20 mouse cellular contexts compared by ENCODE assay signal in the genomic region with DNA sequence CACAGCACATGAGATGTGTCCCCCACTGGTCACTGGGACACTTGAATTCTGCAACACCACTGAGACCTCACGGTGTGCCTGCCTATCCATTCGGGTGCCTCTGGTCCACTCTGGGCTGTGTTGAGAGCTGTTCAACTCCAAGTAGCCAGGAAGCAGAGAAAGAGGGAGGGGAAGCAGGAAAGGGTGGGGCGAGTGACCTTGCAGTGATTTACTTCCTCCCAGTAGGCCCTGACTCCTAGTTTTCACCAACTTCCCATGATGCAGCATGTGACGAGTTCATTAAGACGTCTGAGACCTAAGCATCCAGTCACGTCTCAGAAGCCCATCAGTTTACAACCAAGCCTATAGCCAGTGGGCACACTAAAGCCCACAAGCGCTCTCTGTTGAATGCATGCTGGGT.
DNase-seq lines count a peak whose midpoint lies in the region; ATAC-seq lines count a peak whose summit lies in the region.
"Had no signal": no experiment of that assay in that cellular context is flagged by ENCODE, and none has a peak within 500 bp of the region (broad histone marks: within the 10 kb centered on the region; RNA-seq: fewer than 3 reads in every experiment).

No protein-coding gene starts in this region.

- no peak overlapping the region for H3K9ac ChIP-seq in neural tube, embryonic 13.5 days
- H3K9ac ChIP-seq in neural tube, embryonic 15.5 days (replicated peaks) = no peak overlapping the region
- H3K9ac ChIP-seq: embryonic facial prominence, embryonic 12.5 days; embryonic facial prominence, embryonic 15.5 days; forebrain, embryonic 12.5 days; forebrain, embryonic 15.5 days; hindbrain, embryonic 12.5 days; hindbrain, embryonic 15.5 days had no signal

- H3K9me3 ChIP-seq in neural tube, embryonic 13.5 days = no peaks in the 10 kb centered on the region
- no peaks in the 10 kb centered on the region for H3K9me3 ChIP-seq in neural tube, embryonic 15.5 days (replicated peaks)
- H3K9me3 ChIP-seq in limb, embryonic 10.5 days (replicated peaks) = no peaks in the 10 kb centered on the region
- H3K9me3 ChIP-seq in forebrain, embryonic 10.5 days = 0 out of 2 replicates have a peak, but pooled peaks cover 7% of the 10 kb centered on the region
- H3K9me3 ChIP-seq: embryonic facial prominence, embryonic 12.5 days; embryonic facial prominence, embryonic 15.5 days; forebrain, embryonic 12.5 days; forebrain, embryonic 15.5 days; hindbrain, embryonic 12.5 days; hindbrain, embryonic 15.5 days had no signal

- WGBS in neural tube, embryonic 13.5 days = 85% methylated on average over 7 of the region's 7 CpGs
- WGBS in neural tube, embryonic 15.5 days = 80% methylated on average over 7 of the region's 7 CpGs
- 82% methylated on average over 7 of the region's 7 CpGs for WGBS in limb, embryonic 10.5 days
- WGBS in forebrain, embryonic 10.5 days = 95% methylated on average over 7 of the region's 7 CpGs

- DNase-seq in heart, adult 11 months = peak; percentile 87
- DNase-seq in heart, adult 18-20 months = no peak
- DNase-seq in limb, embryonic 10.5 days (ENCODE audit: low spot score) = no peak
- DNase-seq in forebrain, embryonic 10.5 days (ENCODE audit: extremely low spot score, low spot score) = no peak
- DNase-seq in lung, postnatal 10 days = no peak
- DNase-seq: adrenal gland, postnatal 10 days; adrenal gland, postnatal 36 days; B cell, adult 2 months; cerebellum, adult 9-11 months; gastrocnemius, postnatal 25 days had no signal

- peaks cover 10% of the 10 kb centered on the region for H3K36me3 ChIP-seq in neural tube, embryonic 13.5 days
- H3K36me3 ChIP-seq in neural tube, embryonic 15.5 days = no peaks in the 10 kb centered on the region
- H3K36me3 ChIP-seq in limb, embryonic 10.5 days = peaks cover 16% of the 10 kb centered on the region
- H3K36me3 ChIP-seq in forebrain, embryonic 10.5 days (replicated peaks) = peaks cover 29% of the 10 kb centered on the region
- H3K36me3 ChIP-seq: embryonic facial prominence, embryonic 12.5 days; embryonic facial prominence, embryonic 15.5 days; forebrain, embryonic 15.5 days; hindbrain, embryonic 15.5 days had no signal

- H3K4me2 ChIP-seq in neural tube, embryonic 13.5 days = no peak overlapping the region
- no peak overlapping the region for H3K4me2 ChIP-seq in neural tube, embryonic 15.5 days
- H3K4me2 ChIP-seq: embryonic facial prominence, embryonic 12.5 days; embryonic facial prominence, embryonic 15.5 days; forebrain, embryonic 12.5 days; forebrain, embryonic 15.5 days; heart, embryonic 11.5 days; hindbrain, embryonic 12.5 days; hindbrain, embryonic 15.5 days had no signal

- 0 out of 2 replicates have a peak, but pooled peaks cover 4% of the 10 kb centered on the region for H3K4me1 ChIP-seq in neural tube, embryonic 13.5 days (replicated peaks)
- no peaks in the 10 kb centered on the region for H3K4me1 ChIP-seq in neural tube, embryonic 15.5 days
- peaks cover 20% of the 10 kb centered on the region for H3K4me1 ChIP-seq in limb, embryonic 10.5 days
- peaks cover 15% of the 10 kb centered on the region for H3K4me1 ChIP-seq in forebrain, embryonic 10.5 days
- H3K4me1 ChIP-seq: forebrain, embryonic 12.5 days; forebrain, embryonic 15.5 days; hindbrain, embryonic 12.5 days; hindbrain, embryonic 15.5 days had no signal

- H3K4me3 ChIP-seq in neural tube, embryonic 13.5 days = no peak overlapping the region
- no peak overlapping the region for H3K4me3 ChIP-seq in neural tube, embryonic 15.5 days (replicated peaks)
- H3K4me3 ChIP-seq in limb, embryonic 10.5 days = no peak overlapping the region
- H3K4me3 ChIP-seq in forebrain, embryonic 10.5 days = no peak overlapping the region
- H3K4me3 ChIP-seq: embryonic facial prominence, embryonic 12.5 days; embryonic facial prominence, embryonic 15.5 days; forebrain, embryonic 12.5 days; forebrain, embryonic 15.5 days; hindbrain, embryonic 12.5 days; hindbrain, embryonic 15.5 days had no signal

- ATAC-seq in neural tube, embryonic 13.5 days (ENCODE audit: low read depth) = 0 out of 2 replicates have a peak, but pooled peaks have one; percentile 9
- no peak for ATAC-seq in neural tube, embryonic 15.5 days (ENCODE audit: low FRiP score)
- ATAC-seq: forebrain, embryonic 15.5 days had no signal

- no peaks in the 10 kb centered on the region for H3K27me3 ChIP-seq in neural tube, embryonic 13.5 days
- H3K27me3 ChIP-seq in neural tube, embryonic 15.5 days (replicated peaks) = no peaks in the 10 kb centered on the region
- no peaks in the 10 kb centered on the region for H3K27me3 ChIP-seq in limb, embryonic 10.5 days (ENCODE audit: low read depth, poor library complexity, severe bottlenecking)
- H3K27me3 ChIP-seq in forebrain, embryonic 10.5 days (ENCODE audit: poor library complexity, severe bottlenecking) = no peaks in the 10 kb centered on the region
- H3K27me3 ChIP-seq: CH12.LX; embryonic facial prominence, embryonic 12.5 days; embryonic facial prominence, embryonic 15.5 days; forebrain, embryonic 12.5 days; forebrain, embryonic 15.5 days; hindbrain, embryonic 12.5 days; hindbrain, embryonic 15.5 days had no signal

- H3K27ac ChIP-seq in neural tube, embryonic 13.5 days (replicated peaks) = no peak overlapping the region
- H3K27ac ChIP-seq in neural tube, embryonic 15.5 days (replicated peaks) = no peak overlapping the region
- 0 out of 2 replicates have a peak overlapping the region, but pooled peaks have one; percentile 0 for H3K27ac ChIP-seq in limb, embryonic 10.5 days
- no peak overlapping the region for H3K27ac ChIP-seq in forebrain, embryonic 10.5 days
- H3K27ac ChIP-seq: embryonic facial prominence, embryonic 12.5 days; embryonic facial prominence, embryonic 15.5 days; forebrain, embryonic 12.5 days; forebrain, embryonic 15.5 days; hindbrain, embryonic 12.5 days; hindbrain, embryonic 15.5 days had no signal
